Mouse (Mus musculus): Measurements from ENCODE around the gene Hdac9.

- TF ChIP-seq CTCF (IDR thresholded peaks at IDR 0.05; ENCODE audit: borderline replicate concordance, extremely low read depth, insufficient read depth, insufficient read length) (no peak), POLR2A (IDR thresholded peaks at IDR 0.05; ENCODE audit: borderline replicate concordance, extremely low read depth, insufficient read depth, insufficient read length, poor library complexity, severe bottlenecking) (no peak)
These were observed 427.3 kb downstream of the Hdac9 start for GRCm38 (mm10) chr12:34489629-34490028.

All from brain, embryonic 14.5 days (tissue).